Mouse (Mus musculus): Measurements from ENCODE around the gene Rps21. TPM values are rescaled to one million over a fixed set of nuclear protein-coding genes. Genes with fewer than 3 reads are reported as not detected.

Rps21 gene
- polyA plus RNA-seq (2015; fragmentation: Nextera tagmentation; extraction: Ambion mirVana): 455 and 526 TPM in 2 replicates

GRCm38 (mm10) chr2:180257001-180257521, at the start of gene Rps21:
Gene Rps21 (plus strand): TSS chr2:180257377.
- peak within 1 kb of the TSS; percentile 95 for H3K27ac ChIP-seq (ENCODE audit: low read length)
- WGBS: under 1% methylated on average over 37 of the region's 38 CpGs
- no peaks in the 10 kb centered on the region for H3K27me3 ChIP-seq (ENCODE audit: control insufficient read depth, insufficient read depth, low read depth, low read length)
- peak within 1 kb of the TSS; percentile 91 for H3K9ac ChIP-seq (ENCODE audit: low read length)
- peaks cover 13% of the 10 kb centered on the region; the same call in 1 of the 2 replicates for H3K4me1 ChIP-seq (replicated peaks; ENCODE audit: control insufficient read depth, insufficient read depth, low read length)
- peaks cover 13% of the 10 kb centered on the region for H3K36me3 ChIP-seq (ENCODE audit: control insufficient read depth, insufficient read depth, low read length)
- peak within 1 kb of the TSS; percentile 84 for H3K4me3 ChIP-seq (ENCODE audit: low read length)
- peak within 1 kb of the TSS; percentile 95 for H3K4me2 ChIP-seq (ENCODE audit: low read depth, low read length)
- H3K9me3 ChIP-seq (ENCODE audit: control insufficient read depth, low read length): no peaks in the 10 kb centered on the region
- peak; percentile 98 for ATAC-seq (ENCODE audit: low read depth)

- no peaks in the 10 kb centered on the region for H3K27me3 ChIP-seq (ENCODE audit: control insufficient read depth, insufficient read depth, low read depth, low read length)
- H3K4me2 ChIP-seq (ENCODE audit: low read depth, low read length): no peak overlapping the region
- no peak overlapping the region for H3K4me3 ChIP-seq (ENCODE audit: low read length)
- peaks cover 15% of the 10 kb centered on the region; the same call in 1 of the 2 replicates for H3K36me3 ChIP-seq (ENCODE audit: control insufficient read depth, insufficient read depth, low read length)
- 65% methylated on average over 7 of the region's 7 CpGs for WGBS
- H3K27ac ChIP-seq (ENCODE audit: low read length): no peak overlapping the region
- ATAC-seq (ENCODE audit: low read depth): 0 out of 2 replicates have a peak, but pooled peaks have one; percentile 2
- no peak overlapping the region for H3K9ac ChIP-seq (ENCODE audit: low read length)
- H3K4me1 ChIP-seq (replicated peaks; ENCODE audit: control insufficient read depth, insufficient read depth, low read length): peaks cover 3% of the 10 kb centered on the region
- H3K9me3 ChIP-seq (ENCODE audit: control insufficient read depth, low read length): peaks cover 3% of the 10 kb centered on the region; the same call in 1 of the 2 replicates
Measured at GRCm38 (mm10) chr2:180207840-180208239, 49.3 kb upstream of the Rps21 start.

- ATAC-seq (ENCODE audit: low read depth): no peak
- no peak overlapping the region for H3K4me2 ChIP-seq (ENCODE audit: low read depth, low read length)
- H3K4me1 ChIP-seq (replicated peaks; ENCODE audit: control insufficient read depth, insufficient read depth, low read length): peaks cover 4% of the 10 kb centered on the region; the same call in 1 of the 2 replicates
- no peak overlapping the region for H3K9ac ChIP-seq (ENCODE audit: low read length)
- no peak overlapping the region for H3K4me3 ChIP-seq (ENCODE audit: low read length)
- WGBS: 60% methylated on average over 1 of the region's 1 CpGs
- H3K27me3 ChIP-seq (ENCODE audit: control insufficient read depth, insufficient read depth, low read depth, low read length): no peaks in the 10 kb centered on the region
- H3K36me3 ChIP-seq (ENCODE audit: control insufficient read depth, insufficient read depth, low read length): peaks cover 19% of the 10 kb centered on the region; the same call in 1 of the 2 replicates
- H3K9me3 ChIP-seq (ENCODE audit: control insufficient read depth, low read length): peaks cover 3% of the 10 kb centered on the region; the same call in 1 of the 2 replicates
- H3K27ac ChIP-seq (ENCODE audit: low read length): no peak overlapping the region
Measured at GRCm38 (mm10) chr2:180208976-180209375, 48.2 kb upstream of the Rps21 start.

- H3K4me3 ChIP-seq (ENCODE audit: low read length): no peak overlapping the region
- peaks cover 35% of the 10 kb centered on the region for H3K4me1 ChIP-seq (replicated peaks; ENCODE audit: control insufficient read depth, insufficient read depth, low read length)
- no peak overlapping the region for H3K4me2 ChIP-seq (ENCODE audit: low read depth, low read length)
- no peaks in the 10 kb centered on the region for H3K27me3 ChIP-seq (ENCODE audit: control insufficient read depth, insufficient read depth, low read depth, low read length)
- peaks cover 4% of the 10 kb centered on the region; the same call in 1 of the 2 replicates for H3K36me3 ChIP-seq (ENCODE audit: control insufficient read depth, insufficient read depth, low read length)
- peaks cover 3% of the 10 kb centered on the region; the same call in 1 of the 2 replicates for H3K9me3 ChIP-seq (ENCODE audit: control insufficient read depth, low read length)
- no peak for ATAC-seq (ENCODE audit: low read depth)
- H3K27ac ChIP-seq (ENCODE audit: low read length): no peak overlapping the region
- H3K9ac ChIP-seq (ENCODE audit: low read length): no peak overlapping the region
- 86% methylated on average over 3 of the region's 3 CpGs for WGBS
Measured at GRCm38 (mm10) chr2:180212255-180212654, 44.9 kb upstream of the Rps21 start.

- Histone ChIP-seq H3K27ac (ENCODE audit: low read length) (peak overlapping the region; percentile 88), H3K4me3 (ENCODE audit: low read length) (no peak overlapping the region), H3K4me2 (ENCODE audit: low read depth, low read length) (peak overlapping the region; percentile 22; the same call in 1 of the 2 replicates), H3K9me3 (ENCODE audit: control insufficient read depth, low read length) (peaks cover 3% of the 10 kb centered on the region; the same call in 1 of the 2 replicates), H3K36me3 (ENCODE audit: control insufficient read depth, insufficient read depth, low read length) (peaks cover 4% of the 10 kb centered on the region; the same call in 1 of the 2 replicates), H3K9ac (ENCODE audit: low read length) (peak overlapping the region; percentile 48), H3K4me1 (replicated peaks; ENCODE audit: control insufficient read depth, insufficient read depth, low read length) (peaks cover 57% of the 10 kb centered on the region), H3K27me3 (ENCODE audit: control insufficient read depth, insufficient read depth, low read depth, low read length) (no peaks in the 10 kb centered on the region)
- 37% methylated on average over 4 of the region's 4 CpGs for WGBS
- ATAC-seq (ENCODE audit: low read depth): peak; percentile 24
Measured at GRCm38 (mm10) chr2:180214352-180214978, 42.7 kb upstream of the Rps21 start.

- peak; percentile 65 for ATAC-seq (ENCODE audit: low read depth)
- Histone ChIP-seq H3K9ac (ENCODE audit: low read length) (peak overlapping the region; percentile 48), H3K36me3 (ENCODE audit: control insufficient read depth, insufficient read depth, low read length) (peaks cover 4% of the 10 kb centered on the region; the same call in 1 of the 2 replicates), H3K4me3 (ENCODE audit: low read length) (no peak overlapping the region), H3K9me3 (ENCODE audit: control insufficient read depth, low read length) (peaks cover 3% of the 10 kb centered on the region; the same call in 1 of the 2 replicates), H3K27ac (ENCODE audit: low read length) (peak overlapping the region; percentile 88), H3K4me1 (replicated peaks; ENCODE audit: control insufficient read depth, insufficient read depth, low read length) (peaks cover 62% of the 10 kb centered on the region), H3K4me2 (ENCODE audit: low read depth, low read length) (peak overlapping the region; percentile 22), H3K27me3 (ENCODE audit: control insufficient read depth, insufficient read depth, low read depth, low read length) (no peaks in the 10 kb centered on the region)
- 15% methylated on average over 8 of the region's 8 CpGs for WGBS
Measured at GRCm38 (mm10) chr2:180215011-180215461, 42.1 kb upstream of the Rps21 start.

- H3K27me3 ChIP-seq (ENCODE audit: control insufficient read depth, insufficient read depth, low read depth, low read length): no peaks in the 10 kb centered on the region
- peaks cover 65% of the 10 kb centered on the region for H3K4me1 ChIP-seq (replicated peaks; ENCODE audit: control insufficient read depth, insufficient read depth, low read length)
- H3K36me3 ChIP-seq (ENCODE audit: control insufficient read depth, insufficient read depth, low read length): peaks cover 4% of the 10 kb centered on the region; the same call in 1 of the 2 replicates
- H3K9me3 ChIP-seq (ENCODE audit: control insufficient read depth, low read length): peaks cover 3% of the 10 kb centered on the region; the same call in 1 of the 2 replicates
- no peak overlapping the region for H3K4me2 ChIP-seq (ENCODE audit: low read depth, low read length)
- H3K9ac ChIP-seq (ENCODE audit: low read length): peak overlapping the region; percentile 48
- peak overlapping the region; percentile 88 for H3K27ac ChIP-seq (ENCODE audit: low read length)
- H3K4me3 ChIP-seq (ENCODE audit: low read length): no peak overlapping the region
- ATAC-seq (ENCODE audit: low read depth): peak; percentile 26
- 33% methylated on average over 6 of the region's 6 CpGs for WGBS
Measured at GRCm38 (mm10) chr2:180215951-180216350, 41.2 kb upstream of the Rps21 start.

GRCm38 (mm10) chr2:180216921-180217320, 40.3 kb upstream of the Rps21 start:
- Histone ChIP-seq H3K27ac (ENCODE audit: low read length) (peak overlapping the region; percentile 13; the same call in 1 of the 2 replicates), H3K4me2 (ENCODE audit: low read depth, low read length) (no peak overlapping the region), H3K9ac (ENCODE audit: low read length) (no peak overlapping the region), H3K27me3 (ENCODE audit: control insufficient read depth, insufficient read depth, low read depth, low read length) (no peaks in the 10 kb centered on the region), H3K4me3 (ENCODE audit: low read length) (no peak overlapping the region), H3K4me1 (replicated peaks; ENCODE audit: control insufficient read depth, insufficient read depth, low read length) (peaks cover 73% of the 10 kb centered on the region), H3K9me3 (ENCODE audit: control insufficient read depth, low read length) (peaks cover 3% of the 10 kb centered on the region; the same call in 1 of the 2 replicates), H3K36me3 (ENCODE audit: control insufficient read depth, insufficient read depth, low read length) (0 out of 2 replicates have a peak, but pooled peaks cover 4% of the 10 kb centered on the region)
- ATAC-seq (ENCODE audit: low read depth): no peak
- 34% methylated on average over 5 of the region's 5 CpGs for WGBS

- Histone ChIP-seq H3K27me3 (ENCODE audit: control insufficient read depth, insufficient read depth, low read depth, low read length) (no peaks in the 10 kb centered on the region), H3K4me3 (ENCODE audit: low read length) (no peak overlapping the region), H3K9ac (ENCODE audit: low read length) (0 out of 2 replicates have a peak overlapping the region, but pooled peaks have one; percentile 21), H3K27ac (ENCODE audit: low read length) (peak overlapping the region; percentile 75), H3K36me3 (ENCODE audit: control insufficient read depth, insufficient read depth, low read length) (0 out of 2 replicates have a peak, but pooled peaks cover 4% of the 10 kb centered on the region), H3K4me1 (replicated peaks; ENCODE audit: control insufficient read depth, insufficient read depth, low read length) (peaks cover 77% of the 10 kb centered on the region), H3K4me2 (ENCODE audit: low read depth, low read length) (no peak overlapping the region), H3K9me3 (ENCODE audit: control insufficient read depth, low read length) (no peaks in the 10 kb centered on the region)
- ATAC-seq (ENCODE audit: low read depth): no peak
- 76% methylated on average over 8 of the region's 8 CpGs for WGBS
Measured at GRCm38 (mm10) chr2:180217587-180217986, 39.6 kb upstream of the Rps21 start.

All from lung, embryonic 16.5 days (tissue).